Mouse (Mus musculus): ENCODE data around the gene Stx16. TPM values are rescaled to one million over a fixed set of nuclear protein-coding genes. Genes with fewer than 3 reads are reported as not detected.

The Stx16 gene
- total RNA-seq, 2 experiments from 2014 or later: 16.4 to 17.3 TPM

DNA sequence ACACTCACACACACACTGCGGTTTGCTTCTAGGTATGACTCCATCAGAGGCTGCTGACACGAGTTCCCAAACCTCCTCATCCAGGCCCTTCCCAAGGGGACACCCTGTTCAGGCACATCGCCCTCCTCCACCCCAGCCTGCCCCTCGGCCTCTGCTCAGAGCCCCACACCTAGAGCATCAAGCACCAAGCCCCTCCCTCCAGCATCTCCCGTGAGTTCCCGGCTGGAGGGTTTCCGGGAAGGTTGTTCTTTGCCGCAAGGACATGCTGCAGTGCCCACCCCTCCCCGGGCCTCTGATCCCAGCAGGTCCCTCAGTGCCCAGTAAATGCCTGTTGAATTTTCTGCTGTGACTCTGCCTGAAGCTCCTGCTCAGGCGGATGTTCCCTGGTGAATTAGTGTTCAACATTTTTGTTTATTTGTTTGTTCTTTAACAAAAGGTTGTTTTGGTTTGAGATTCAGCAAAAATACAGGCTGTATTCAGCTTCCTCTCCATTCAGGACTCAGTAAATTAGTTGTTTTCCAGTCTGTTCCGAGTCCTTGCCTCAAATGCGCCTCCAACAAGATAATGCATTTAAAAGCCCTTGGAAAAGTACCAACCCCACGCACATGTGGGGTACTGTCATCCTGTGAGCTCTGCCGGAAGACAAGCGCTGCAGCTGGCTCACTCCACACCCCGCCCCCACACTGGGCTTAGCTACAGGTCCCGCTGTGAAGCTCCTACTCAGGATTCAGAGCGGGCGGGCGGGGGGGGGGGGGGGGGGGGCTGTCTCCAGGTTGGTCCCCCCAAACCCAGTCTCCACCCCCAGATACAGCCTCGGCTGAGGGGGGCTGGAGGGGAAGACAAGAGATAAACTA lies 50.6 kb downstream of the Stx16 start:
- peak in 1 of 2 experiments; percentile 31 for DNase-seq

DNA sequence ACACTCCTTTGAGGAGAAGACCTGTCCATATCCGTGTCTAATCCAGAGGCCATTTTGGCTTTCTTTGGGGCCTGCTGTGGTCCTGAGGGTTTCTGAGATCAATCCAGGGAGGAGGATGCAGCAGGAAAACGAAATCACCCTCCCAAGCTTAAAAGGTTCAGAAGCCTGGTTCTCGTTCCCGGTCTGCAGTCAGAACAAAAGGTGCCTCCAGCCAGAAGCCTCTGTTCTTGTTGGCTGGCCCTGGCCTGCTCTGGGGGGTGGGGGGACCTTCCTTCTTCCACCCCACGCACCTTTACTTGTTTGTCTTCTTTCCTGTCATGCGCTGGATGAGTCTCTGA lies 51.2 kb downstream of the Stx16 start:
- DNase-seq: no peak

DNA sequence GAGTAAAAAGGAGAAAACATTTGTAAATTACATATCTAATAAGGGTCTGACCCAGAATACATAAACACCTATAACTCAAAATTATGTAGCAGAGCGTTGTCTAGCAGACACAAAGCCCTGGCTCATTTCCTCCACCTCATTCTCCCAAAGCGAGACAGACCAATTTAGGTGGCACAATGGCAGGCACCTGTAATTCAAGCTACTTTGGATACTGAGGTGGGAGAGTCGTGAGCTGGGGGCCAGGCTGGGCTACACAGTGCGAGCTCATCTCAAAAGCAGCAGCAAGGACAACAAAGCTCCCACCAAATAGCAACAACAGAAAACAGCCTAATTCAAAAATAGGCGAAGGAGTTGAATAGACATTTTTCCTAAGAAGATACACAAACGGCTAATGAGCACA lies 52.8 kb downstream of the Stx16 start:
- no peak for DNase-seq

DNA sequence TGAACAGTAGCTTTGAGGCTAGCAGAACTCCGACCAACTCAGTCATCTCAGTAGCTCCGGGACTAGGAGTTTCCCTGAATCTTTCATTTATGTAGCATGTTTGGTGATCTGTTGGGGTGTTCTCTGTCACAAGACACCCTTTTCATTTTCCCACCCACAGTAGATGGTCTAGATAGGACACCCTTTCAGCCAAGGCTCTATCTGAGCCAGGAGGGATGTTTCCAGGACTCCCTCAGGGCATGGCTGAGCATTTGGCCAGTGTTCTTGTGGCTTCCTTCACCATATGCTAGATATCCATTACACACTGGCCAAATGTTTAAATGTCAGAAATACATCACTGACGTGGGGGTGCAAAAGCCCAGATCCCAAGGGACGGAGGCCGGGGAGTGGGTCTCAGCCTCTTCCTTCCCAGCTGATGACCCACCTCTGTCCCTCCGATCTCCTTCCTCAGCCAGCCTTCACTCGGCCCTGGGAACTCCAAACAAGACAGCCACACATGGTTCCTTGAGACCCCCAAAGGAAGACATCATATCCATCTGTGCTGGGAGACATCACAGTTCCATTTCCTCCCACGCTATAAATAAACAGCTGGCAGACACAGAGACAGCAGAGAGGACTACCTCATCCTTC lies 54.5 kb downstream of the Stx16 start:
- no peak for DNase-seq

DNA sequence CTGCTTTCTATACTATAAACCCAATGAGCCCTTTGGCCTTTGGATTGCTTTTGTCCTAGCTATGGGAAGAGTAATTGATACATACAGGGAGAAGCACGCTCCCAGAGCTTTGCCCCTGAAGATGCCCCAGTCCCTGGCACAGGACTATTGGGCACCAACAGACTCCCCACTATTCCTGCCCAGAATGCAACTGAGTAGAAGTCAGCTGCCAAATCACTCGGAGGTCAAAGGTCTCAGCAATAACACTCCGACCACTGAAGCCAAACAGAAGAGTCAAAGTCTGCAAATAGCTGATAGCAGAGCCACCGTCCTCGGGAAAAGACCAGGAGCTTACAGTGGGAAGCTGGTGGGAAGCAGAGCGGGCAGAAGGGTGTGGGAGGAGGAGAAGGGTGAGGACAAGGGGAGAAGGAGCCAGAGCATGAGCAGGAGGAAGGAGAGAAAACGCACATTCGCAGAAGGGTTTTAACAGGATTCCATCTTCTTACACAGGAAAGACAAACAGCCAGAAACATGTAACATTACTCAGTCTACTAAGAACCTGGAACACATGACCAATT lies 56.4 kb downstream of the Stx16 start:
- DNase-seq: no peak

Other genes with a start within 250 kb of the Stx16 start
- 10 to 100 TPM; 66.6 to 70.9 TPM for gene Npepl1, start 34.0 kb downstream of the Stx16 start, total RNA-seq (2021)
- gene Gnas, start 208.0 kb downstream of the Stx16 start, total RNA-seq (2021): 1,000 to 10,000 TPM; 1,194 to 1,253 TPM